Mouse (Mus musculus): ENCODE results near the gene Aes. TPM values are rescaled to one million over a fixed set of nuclear protein-coding genes. Genes with fewer than 3 reads are reported as not detected.
A peak's percentile ranks its signal among the peaks of the same experiment; 100 is the strongest.

The Aes gene
- 636 and 677 TPM in 2 replicates for polyA plus RNA-seq (2016; fragmentation: Nextera tagmentation; extraction: Ambion mirVana)

DNA sequence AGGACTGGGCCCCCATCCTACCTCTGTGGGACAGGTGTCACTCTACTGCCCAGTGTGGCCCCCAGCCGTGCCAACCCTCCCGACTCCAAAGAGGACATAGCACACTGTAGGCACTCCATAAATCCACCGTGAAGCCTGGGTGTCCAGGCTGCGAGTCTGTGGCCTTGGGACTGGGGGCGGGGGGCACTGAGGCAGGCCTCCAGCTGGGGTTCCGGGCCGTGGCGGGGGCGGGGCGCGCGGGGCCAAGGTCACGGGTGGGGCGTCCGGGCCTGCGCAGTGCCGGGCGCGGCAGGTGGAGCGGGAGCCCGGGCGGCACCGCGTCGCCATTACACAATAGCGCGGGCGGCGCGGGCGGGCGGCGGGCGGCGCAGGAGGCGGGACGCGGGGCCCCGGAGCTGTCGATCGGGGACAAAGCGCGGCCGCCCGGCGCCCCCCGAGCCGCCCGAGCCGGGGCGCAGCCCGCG is at the start of gene Aes:
Gene Aes (plus strand): TSS at position 326 of the 464 bp plus-strand sequence.
- WGBS: 1% methylated on average over 44 of the region's 53 CpGs
- peak within 1 kb of the TSS; percentile 88 for H3K4me2 ChIP-seq
- H3K4me3 ChIP-seq: peak within 1 kb of the TSS; percentile 97

GRCm38 (mm10) chr10:81510246-81510810 is 49.0 kb upstream of the Aes start:
- Histone ChIP-seq H3K4me3 (no peak overlapping the region), H3K36me3 (0 out of 2 replicates have a peak, but pooled peaks cover 4% of the 10 kb centered on the region), H3K4me1 (replicated peaks) (no peaks in the 10 kb centered on the region), H3K4me2 (no peak overlapping the region), H3K27ac (ENCODE audit: poor library complexity, severe bottlenecking) (no peak overlapping the region), H3K27me3 (replicated peaks) (peaks cover 23% of the 10 kb centered on the region), H3K9me3 (replicated peaks) (0 out of 2 replicates have a peak, but pooled peaks cover 6% of the 10 kb centered on the region), H3K9ac (no peak overlapping the region)
- WGBS: 73% methylated on average over 14 of the region's 14 CpGs
- ATAC-seq (ENCODE audit: insufficient number of reproducible peaks, low FRiP score): no peak

More for the DNA sequence above, at the start of gene Aes:
- ATAC-seq (ENCODE audit: insufficient number of reproducible peaks, low FRiP score): peak; percentile 73
- Histone ChIP-seq H3K4me1 (replicated peaks) (peaks cover 35% of the 10 kb centered on the region), H3K27me3 (replicated peaks) (no peaks in the 10 kb centered on the region), H3K36me3 (peaks cover 26% of the 10 kb centered on the region), H3K9ac (peak within 1 kb of the TSS; percentile 100), H3K9me3 (replicated peaks) (0 out of 2 replicates have a peak, but pooled peaks cover 3% of the 10 kb centered on the region), H3K27ac (ENCODE audit: poor library complexity, severe bottlenecking) (peak within 1 kb of the TSS; percentile 97)

DNA sequence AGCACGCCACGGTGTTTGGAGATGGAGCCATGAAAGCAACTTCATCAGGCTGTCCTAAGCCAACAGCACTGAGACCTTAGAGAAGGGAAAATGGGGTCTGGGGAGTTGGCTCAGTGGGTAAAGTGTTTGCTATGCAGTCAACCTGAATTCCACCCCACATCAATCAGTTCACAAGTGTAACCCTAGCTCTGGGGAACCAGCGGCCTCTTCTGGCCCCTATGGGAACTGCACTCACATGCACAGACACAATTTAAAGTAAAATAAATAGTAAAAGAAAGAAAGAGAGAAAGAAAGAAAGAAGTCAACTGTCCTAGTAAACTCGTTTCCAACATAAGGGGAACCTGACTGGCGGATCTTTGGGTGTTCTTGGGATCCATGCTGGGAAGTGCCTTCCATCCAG is 45.5 kb upstream of the Aes start:
- ATAC-seq (ENCODE audit: insufficient number of reproducible peaks, low FRiP score): no peak
- 83% methylated on average over 5 of the region's 5 CpGs for WGBS
- no peak overlapping the region for H3K27ac ChIP-seq (ENCODE audit: poor library complexity, severe bottlenecking)
- H3K27me3 ChIP-seq (replicated peaks): peaks cover 23% of the 10 kb centered on the region
- no peak overlapping the region for H3K9ac ChIP-seq
- H3K9me3 ChIP-seq (replicated peaks): 0 out of 2 replicates have a peak, but pooled peaks cover 6% of the 10 kb centered on the region
- H3K4me2 ChIP-seq: no peak overlapping the region
- H3K4me1 ChIP-seq (replicated peaks): no peaks in the 10 kb centered on the region
- H3K36me3 ChIP-seq: 0 out of 2 replicates have a peak, but pooled peaks cover 4% of the 10 kb centered on the region
- no peak overlapping the region for H3K4me3 ChIP-seq

DNA sequence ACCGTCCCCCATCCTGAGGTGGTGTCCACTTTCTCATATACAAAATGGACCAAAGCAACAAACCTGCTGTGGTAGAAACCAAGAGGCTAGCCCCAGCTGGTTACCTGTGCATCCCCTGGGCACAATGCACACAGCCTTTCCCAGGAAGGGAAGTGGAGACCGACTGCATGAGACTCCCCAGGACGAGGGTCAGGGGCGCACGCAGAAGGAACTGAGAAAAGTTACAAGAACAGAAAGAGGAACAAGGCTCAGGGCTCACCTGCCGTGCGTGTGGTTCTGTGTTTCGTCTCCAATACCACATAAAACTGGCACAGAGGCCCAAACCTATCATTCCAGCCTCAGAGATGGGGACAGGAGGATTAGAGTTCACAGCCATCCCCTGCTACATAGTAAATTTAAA is 42.1 kb upstream of the Aes start:
- Histone ChIP-seq H3K9ac (no peak overlapping the region), H3K4me1 (replicated peaks) (no peaks in the 10 kb centered on the region), H3K27ac (ENCODE audit: poor library complexity, severe bottlenecking) (no peak overlapping the region), H3K9me3 (replicated peaks) (0 out of 2 replicates have a peak, but pooled peaks cover 6% of the 10 kb centered on the region), H3K27me3 (replicated peaks) (peaks cover 8% of the 10 kb centered on the region), H3K36me3 (0 out of 2 replicates have a peak, but pooled peaks cover 4% of the 10 kb centered on the region), H3K4me3 (no peak overlapping the region), H3K4me2 (no peak overlapping the region)
- no peak for ATAC-seq (ENCODE audit: insufficient number of reproducible peaks, low FRiP score)
- WGBS: 72% methylated on average over 8 of the region's 8 CpGs

GRCm38 (mm10) chr10:81518546-81518945 is 40.7 kb upstream of the Aes start:
- Histone ChIP-seq H3K27ac (ENCODE audit: poor library complexity, severe bottlenecking) (no peak overlapping the region), H3K4me2 (no peak overlapping the region), H3K27me3 (replicated peaks) (no peaks in the 10 kb centered on the region), H3K4me1 (replicated peaks) (peaks cover 3% of the 10 kb centered on the region; the same call in 1 of the 2 replicates), H3K9ac (no peak overlapping the region), H3K9me3 (replicated peaks) (0 out of 2 replicates have a peak, but pooled peaks cover 6% of the 10 kb centered on the region), H3K4me3 (no peak overlapping the region), H3K36me3 (0 out of 2 replicates have a peak, but pooled peaks cover 4% of the 10 kb centered on the region)
- no peak for ATAC-seq (ENCODE audit: insufficient number of reproducible peaks, low FRiP score)
- 18% methylated on average over 4 of the region's 4 CpGs for WGBS

- H3K27ac ChIP-seq (ENCODE audit: poor library complexity, severe bottlenecking): no peak overlapping the region
- 0 out of 2 replicates have a peak, but pooled peaks cover 2% of the 10 kb centered on the region for H3K36me3 ChIP-seq
- no peak overlapping the region for H3K4me3 ChIP-seq
- no peak overlapping the region for H3K9ac ChIP-seq
- H3K9me3 ChIP-seq (replicated peaks): no peaks in the 10 kb centered on the region
- H3K27me3 ChIP-seq (replicated peaks): no peaks in the 10 kb centered on the region
- ATAC-seq (ENCODE audit: insufficient number of reproducible peaks, low FRiP score): no peak
- no peak overlapping the region for H3K4me2 ChIP-seq
- peaks cover 11% of the 10 kb centered on the region for H3K4me1 ChIP-seq (replicated peaks)
- 62% methylated on average over 6 of the region's 6 CpGs for WGBS
These were observed 39.9 kb upstream of the Aes start for GRCm38 (mm10) chr10:81519227-81519977.

DNA sequence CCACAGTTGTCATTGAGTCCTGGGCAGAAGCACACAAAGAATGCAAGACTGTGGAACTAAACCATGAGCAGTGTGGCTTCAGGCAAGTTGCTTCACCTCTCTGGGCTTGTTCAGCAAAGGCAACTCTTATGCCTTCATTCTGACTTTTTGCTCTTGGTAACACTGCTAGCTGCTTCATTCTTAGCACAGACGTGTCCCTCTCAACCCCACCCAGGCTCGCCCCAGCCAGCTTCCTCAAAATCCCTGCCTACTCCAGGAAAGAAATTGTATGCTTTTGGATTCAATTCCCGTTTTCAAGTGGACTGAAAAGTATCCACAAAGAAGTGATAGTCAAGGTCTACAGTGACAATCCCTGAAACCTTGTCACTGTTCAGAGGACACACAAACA is 39.3 kb upstream of the Aes start:
- Histone ChIP-seq H3K9ac (no peak overlapping the region), H3K27ac (ENCODE audit: poor library complexity, severe bottlenecking) (no peak overlapping the region), H3K4me3 (no peak overlapping the region), H3K4me1 (replicated peaks) (peaks cover 15% of the 10 kb centered on the region), H3K36me3 (no peaks in the 10 kb centered on the region), H3K4me2 (no peak overlapping the region), H3K27me3 (replicated peaks) (no peaks in the 10 kb centered on the region), H3K9me3 (replicated peaks) (no peaks in the 10 kb centered on the region)
- WGBS: 60% methylated on average over 3 of the region's 3 CpGs
- no peak for ATAC-seq (ENCODE audit: insufficient number of reproducible peaks, low FRiP score)

DNA sequence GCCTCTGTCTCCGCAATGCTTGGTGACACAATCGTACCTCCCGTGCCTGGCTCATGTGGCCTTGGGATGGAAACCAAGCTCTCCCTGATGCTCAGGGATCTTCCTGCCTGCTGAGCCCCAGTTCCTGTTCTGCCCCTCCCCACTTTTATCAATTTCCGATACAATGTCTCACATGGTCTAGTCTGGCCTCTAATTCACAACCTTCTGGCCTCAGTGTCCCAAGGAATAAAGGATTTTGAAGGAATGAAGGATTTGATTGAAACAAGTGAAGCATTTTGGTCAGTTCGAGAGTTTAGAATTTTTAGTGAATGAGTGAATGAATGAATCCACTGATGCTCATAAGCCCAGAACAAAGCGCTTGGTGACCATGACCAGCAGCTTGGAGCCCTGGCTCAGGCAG is 36.1 kb upstream of the Aes start:
- Histone ChIP-seq H3K4me2 (peak overlapping the region; percentile 58), H3K36me3 (no peaks in the 10 kb centered on the region), H3K9me3 (replicated peaks) (no peaks in the 10 kb centered on the region), H3K4me3 (peak overlapping the region; percentile 28; the same call in 1 of the 2 replicates), H3K27ac (ENCODE audit: poor library complexity, severe bottlenecking) (no peak overlapping the region), H3K27me3 (replicated peaks) (no peaks in the 10 kb centered on the region), H3K9ac (no peak overlapping the region; the same call in 1 of the 2 replicates), H3K4me1 (replicated peaks) (peaks cover 20% of the 10 kb centered on the region)
- 62% methylated on average over 6 of the region's 6 CpGs for WGBS
- ATAC-seq (ENCODE audit: insufficient number of reproducible peaks, low FRiP score): no peak

- peak overlapping the region; percentile 54 for H3K9ac ChIP-seq
- WGBS: 9% methylated on average over 19 of the region's 19 CpGs
- H3K4me1 ChIP-seq (replicated peaks): peaks cover 20% of the 10 kb centered on the region
- H3K27ac ChIP-seq (ENCODE audit: poor library complexity, severe bottlenecking): peak overlapping the region; percentile 59
- no peaks in the 10 kb centered on the region for H3K9me3 ChIP-seq (replicated peaks)
- H3K4me2 ChIP-seq: peak overlapping the region; percentile 58
- no peak for ATAC-seq (ENCODE audit: insufficient number of reproducible peaks, low FRiP score)
- H3K36me3 ChIP-seq: no peaks in the 10 kb centered on the region
- no peaks in the 10 kb centered on the region for H3K27me3 ChIP-seq (replicated peaks)
- H3K4me3 ChIP-seq: peak overlapping the region; percentile 28
These were observed 35.7 kb upstream of the Aes start for GRCm38 (mm10) chr10:81523570-81523969.

GRCm38 (mm10) chr10:81524051-81524605 is 35.2 kb upstream of the Aes start, which contains the start of gene Gna15:
Gene Gna15 (minus strand): TSS chr10:81524225.
- peak within 1 kb of the TSS; percentile 58 for H3K4me2 ChIP-seq
- H3K27me3 ChIP-seq (replicated peaks): no peaks in the 10 kb centered on the region
- peak within 1 kb of the TSS; percentile 54 for H3K9ac ChIP-seq
- peaks cover 5% of the 10 kb centered on the region for H3K36me3 ChIP-seq
- peak within 1 kb of the TSS; percentile 28 for H3K4me3 ChIP-seq
- ATAC-seq (ENCODE audit: insufficient number of reproducible peaks, low FRiP score): peak; percentile 51; the same call in 1 of the 2 replicates
- 7% methylated on average over 9 of the region's 9 CpGs for WGBS
- H3K4me1 ChIP-seq (replicated peaks): peaks cover 20% of the 10 kb centered on the region
- peak within 1 kb of the TSS; percentile 59 for H3K27ac ChIP-seq (ENCODE audit: poor library complexity, severe bottlenecking)
- H3K9me3 ChIP-seq (replicated peaks): no peaks in the 10 kb centered on the region

Data from heart, embryonic 12.5 days (tissue).